ENCODE assay signal across 15 mouse cellular contexts in genomic region chr8:8576833-8577232, GRCm38 (mm10).
DNase-seq lines count a peak whose midpoint lies in the region; ATAC-seq and TF ChIP-seq lines count a peak whose summit lies in the region.
"Had no signal": no experiment of that assay in that cellular context is flagged by ENCODE, and none has a peak within 500 bp of the region (broad histone marks: within the 10 kb centered on the region; RNA-seq: fewer than 3 reads in every experiment).

No protein-coding gene starts in this region.

- no peak for TF ChIP-seq CTCF in liver, adult 2 months (IDR thresholded peaks at IDR 0.05; ENCODE audit: low read depth, low read length)
- no peak for TF ChIP-seq CTCF in lung, embryonic 14.5 days (IDR thresholded peaks at IDR 0.05; ENCODE audit: low read depth)

- no peak for TF ChIP-seq POLR2A in liver, adult 2 months (IDR thresholded peaks at IDR 0.05; ENCODE audit: extremely low read depth, insufficient read depth, low read length)

- no peak overlapping the region for H3K4me3 ChIP-seq in liver, adult 2 months (ENCODE audit: insufficient read depth, low read depth, low read length)
- no peak overlapping the region for H3K4me3 ChIP-seq in liver, embryonic 11.5 days (ENCODE audit: low read depth, low read length)
- no peak overlapping the region for H3K4me3 ChIP-seq in lung, embryonic 14.5 days (ENCODE audit: low read depth, low read length)
- H3K4me3 ChIP-seq: embryonic facial prominence, embryonic 15.5 days; heart, embryonic 12.5 days had no signal

- no peak overlapping the region for H3K4me2 ChIP-seq in liver, embryonic 11.5 days
- H3K4me2 ChIP-seq in lung, embryonic 14.5 days: no peak overlapping the region
- H3K4me2 ChIP-seq: embryonic facial prominence, embryonic 15.5 days; heart, embryonic 12.5 days had no signal

- DNase-seq in heart, adult 11 months: peak; percentile 86
- no peak for DNase-seq in heart, postnatal 36 days
- peak; percentile 2 for DNase-seq in liver, adult 2 months (ENCODE audit: extremely low read depth, low read depth, low spot score)
- no peak for DNase-seq in liver, embryonic 11.5 days (ENCODE audit: low spot score)
- peak; percentile 61 for DNase-seq in lung, embryonic 14.5 days
- peak; percentile 81 to 86 for DNase-seq in lung, postnatal 4 days
- no peak for DNase-seq in layer of hippocampus, postnatal 14 days (ENCODE audit: low spot score in 2 of 2)
- no peak for DNase-seq in cerebellum, adult 9-11 months
- DNase-seq: cerebellum, adult 9-10 months; gastrocnemius, postnatal 36 days; midbrain, embryonic 14.5 days; thymus, postnatal 25 days had no signal

- no peak overlapping the region for H3K27ac ChIP-seq in liver, adult 2 months (replicated peaks; ENCODE audit: insufficient read depth, low read depth, low read length)
- no peak overlapping the region for H3K27ac ChIP-seq in liver, embryonic 11.5 days (ENCODE audit: low read depth, low read length)
- H3K27ac ChIP-seq in lung, embryonic 14.5 days (ENCODE audit: low read depth): peak overlapping the region; percentile 54
- H3K27ac ChIP-seq: embryonic facial prominence, embryonic 15.5 days; hindbrain, postnatal 0 days had no signal

- H3K9ac ChIP-seq in liver, adult 2 months (ENCODE audit: low read depth, low read length): no peak overlapping the region
- H3K9ac ChIP-seq in liver, embryonic 11.5 days (ENCODE audit: low read depth, low read length): no peak overlapping the region
- H3K9ac ChIP-seq in lung, embryonic 14.5 days: no peak overlapping the region
- H3K9ac ChIP-seq: embryonic facial prominence, embryonic 15.5 days; heart, embryonic 12.5 days had no signal

- no peaks in the 10 kb centered on the region for H3K9me3 ChIP-seq in liver, embryonic 11.5 days (ENCODE audit: control insufficient read depth, low read length)
- H3K9me3 ChIP-seq in lung, embryonic 14.5 days (ENCODE audit: low read depth, low read length): no peaks in the 10 kb centered on the region
- H3K9me3 ChIP-seq: embryonic facial prominence, embryonic 15.5 days; heart, embryonic 12.5 days had no signal

- intact Hi-C loops in heart, postnatal 36 days (cut with DNase I): no loop called here

- no peaks in the 10 kb centered on the region for H3K27me3 ChIP-seq in liver, adult 2 months (ENCODE audit: control insufficient read depth, insufficient read depth, low read length)
- H3K27me3 ChIP-seq in liver, embryonic 11.5 days (replicated peaks; ENCODE audit: control insufficient read depth, insufficient read depth, low read length): no peaks in the 10 kb centered on the region
- no peaks in the 10 kb centered on the region for H3K27me3 ChIP-seq in lung, embryonic 14.5 days (ENCODE audit: insufficient read depth, low read length)
- H3K27me3 ChIP-seq: embryonic facial prominence, embryonic 15.5 days; heart, embryonic 12.5 days had no signal

- 54% methylated on average over 6 of the region's 6 CpGs for WGBS in liver, adult 2 months
- 82% methylated on average over 6 of the region's 6 CpGs for WGBS in liver, embryonic 11.5 days
- 63% methylated on average over 6 of the region's 6 CpGs for WGBS in lung, embryonic 14.5 days

- H3K79me2 ChIP-seq in liver, adult 2 months (ENCODE audit: control insufficient read depth, insufficient read depth, low read length): no peaks in the 10 kb centered on the region

- ATAC-seq in liver, embryonic 11.5 days (replicated peaks; ENCODE audit: low FRiP score): no peak
- ATAC-seq in lung, embryonic 14.5 days (ENCODE audit: insufficient read depth): peak; percentile 38
- ATAC-seq: hindbrain, postnatal 0 days had no signal

- no peaks in the 10 kb centered on the region for H3K36me3 ChIP-seq in liver, adult 2 months (ENCODE audit: control insufficient read depth, insufficient read depth, low read length)
- H3K36me3 ChIP-seq in liver, embryonic 11.5 days (ENCODE audit: control insufficient read depth, insufficient read depth, low read length): no peaks in the 10 kb centered on the region
- no peaks in the 10 kb centered on the region for H3K36me3 ChIP-seq in lung, embryonic 14.5 days (ENCODE audit: insufficient read depth)
- H3K36me3 ChIP-seq: embryonic facial prominence, embryonic 15.5 days; heart, embryonic 12.5 days had no signal

- no peaks in the 10 kb centered on the region for H3K4me1 ChIP-seq in liver, adult 2 months (ENCODE audit: control insufficient read depth, insufficient read depth, low read length)
- no peaks in the 10 kb centered on the region for H3K4me1 ChIP-seq in liver, embryonic 11.5 days (replicated peaks; ENCODE audit: control insufficient read depth, insufficient read depth, low read length)
- H3K4me1 ChIP-seq in lung, embryonic 14.5 days (ENCODE audit: insufficient read depth): peaks cover 3% of the 10 kb centered on the region; the same call in 1 of the 2 replicates

Comparison
In these comparisons a context has a peak if more than half of its experiments do, and no peak if none do; other contexts are left out.
1. DNase-seq: peak in heart, adult 11 months (single experiment), liver, adult 2 months (single experiment), lung, embryonic 14.5 days (single experiment) and lung, postnatal 4 days (2 of 2); none in heart, postnatal 36 days (0 of 2), liver, embryonic 11.5 days (single experiment), layer of hippocampus, postnatal 14 days (0 of 2) and cerebellum, adult 9-11 months (single experiment).